Comparison of ENCODE assay signal across 8 mouse cellular contexts in the genomic region with DNA sequence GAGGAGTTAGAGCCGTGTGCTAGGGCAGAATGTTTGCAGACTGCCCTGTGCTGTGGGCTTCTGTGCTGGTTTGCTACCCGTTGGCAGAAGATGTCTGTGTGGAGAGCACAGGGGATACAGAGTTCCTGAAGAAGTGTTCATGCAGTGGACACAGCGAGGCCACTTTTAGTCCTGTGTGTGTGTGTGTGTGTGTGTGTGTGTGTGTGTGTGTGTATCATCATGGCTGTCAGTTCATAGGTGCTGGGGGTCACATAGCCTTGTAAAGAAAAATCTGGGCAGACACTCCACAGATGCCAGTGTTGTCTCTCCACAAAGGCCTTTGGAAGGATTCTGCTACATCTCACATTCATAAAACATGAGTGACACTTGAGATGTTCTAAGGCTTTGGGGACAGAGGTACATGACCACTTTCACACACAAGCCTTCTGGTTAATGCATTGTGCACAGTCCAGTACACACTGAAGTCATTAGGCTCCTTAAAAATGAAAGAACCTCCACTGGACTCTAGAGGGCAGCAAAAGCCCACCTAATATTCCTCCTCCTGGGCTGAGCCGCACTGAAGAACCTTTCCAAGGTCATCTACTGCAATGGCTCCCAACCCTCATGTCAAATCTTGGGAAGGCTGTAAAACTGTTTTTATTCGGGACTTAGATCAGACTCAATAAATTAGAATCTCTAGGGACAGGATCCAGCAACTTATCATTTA. TPM values are rescaled to one million over a fixed set of nuclear protein-coding genes. Genes with fewer than 3 reads are reported as not detected.
DNase-seq lines count a peak whose midpoint lies in the region; ATAC-seq lines count a peak whose summit lies in the region.

No protein-coding gene starts in this region.

- H3K9ac ChIP-seq in heart, embryonic 12.5 days = no peak overlapping the region
- H3K9ac ChIP-seq in kidney, embryonic 14.5 days (ENCODE audit: low read depth, low read length) = no peak overlapping the region

- H3K36me3 ChIP-seq in heart, embryonic 12.5 days = no peaks in the 10 kb centered on the region
- no peaks in the 10 kb centered on the region for H3K36me3 ChIP-seq in kidney, embryonic 14.5 days (ENCODE audit: control insufficient read depth, insufficient read depth, low read length)

- H3K4me2 ChIP-seq in heart, embryonic 12.5 days = no peak overlapping the region
- no peak overlapping the region for H3K4me2 ChIP-seq in kidney, embryonic 14.5 days (replicated peaks; ENCODE audit: low read depth, low read length)

- WGBS in heart, embryonic 12.5 days = 29% methylated on average over 5 of the region's 5 CpGs
- 41% methylated on average over 5 of the region's 5 CpGs for WGBS in kidney, embryonic 14.5 days

- peaks cover 5% of the 10 kb centered on the region; the same call in 1 of the 2 replicates for H3K4me1 ChIP-seq in heart, embryonic 12.5 days (replicated peaks)
- H3K4me1 ChIP-seq in kidney, embryonic 14.5 days (ENCODE audit: control insufficient read depth, insufficient read depth, low read length) = no peaks in the 10 kb centered on the region

- peak; percentile 72 for ATAC-seq in CD4-positive, CD25-positive, alpha-beta regulatory T cell, adult 4 months
- peak; percentile 80 for ATAC-seq in heart, embryonic 12.5 days (ENCODE audit: insufficient number of reproducible peaks, low FRiP score)
- peak; percentile 89 for ATAC-seq in kidney, embryonic 14.5 days (ENCODE audit: low FRiP score, low TSS enrichment)
- ATAC-seq in monocyte, adult 5-6 weeks (replicated peaks; ENCODE audit: insufficient number of reproducible peaks, low FRiP score, low TSS enrichment, poor library complexity, severe bottlenecking) = peak; percentile 78; the same call in 1 of the 2 replicates

- no peaks in the 10 kb centered on the region for H3K9me3 ChIP-seq in heart, embryonic 12.5 days (replicated peaks)
- H3K9me3 ChIP-seq in kidney, embryonic 14.5 days (ENCODE audit: control insufficient read depth, low read length) = no peaks in the 10 kb centered on the region

- H3K27me3 ChIP-seq in heart, embryonic 12.5 days (replicated peaks) = peaks cover 14% of the 10 kb centered on the region; the same call in 1 of the 2 replicates
- H3K27me3 ChIP-seq in kidney, embryonic 14.5 days (ENCODE audit: control insufficient read depth, insufficient read depth, low read length) = no peaks in the 10 kb centered on the region

- DNase-seq in adrenal gland, adult 8-10 months = peak; percentile 28
- DNase-seq in embryo, embryonic 11.5 days (ENCODE audit: low read depth, low spot score) = peak; percentile 51
- peak; percentile 75 for DNase-seq in liver
- DNase-seq in telencephalon, adult 2 months (ENCODE audit: low read depth, low spot score) = peak; percentile 67

- H3K4me3 ChIP-seq in heart, embryonic 12.5 days = no peak overlapping the region
- no peak overlapping the region for H3K4me3 ChIP-seq in kidney, embryonic 14.5 days (ENCODE audit: low read length)

- H3K27ac ChIP-seq in heart, embryonic 12.5 days (ENCODE audit: poor library complexity, severe bottlenecking) = no peak overlapping the region
- H3K27ac ChIP-seq in kidney, embryonic 14.5 days (ENCODE audit: low read depth, low read length) = no peak overlapping the region

RNA-seq across cellular contexts. Expression of a gene that starts 2.7 kb away (rescaled TPM):
- polyA plus RNA-seq in CD4-positive, CD25-positive, alpha-beta regulatory T cell, adult 4 months (2017; shearing (Covaris generic)) = not detected
- total RNA-seq in adrenal gland, adult 8-10 months (2022) = not detected
- polyA plus RNA-seq in heart, embryonic 12.5 days (2016; fragmentation: Nextera tagmentation; extraction: Ambion mirVana) = 0.37 and 0.60 TPM in 2 replicates
- 0.35 TPM in 1 of 2 replicates, not detected in the other for polyA plus RNA-seq in kidney, embryonic 14.5 days (2014; fragmentation: Nextera tagmentation; extraction: Ambion mirVana)
- total RNA-seq in monocyte, adult 5-6 weeks (2017) = not detected in 3 replicates

RNA-seq across cellular contexts. Expression of a gene that starts 20.2 kb away (rescaled TPM):
- not detected for polyA plus RNA-seq in CD4-positive, CD25-positive, alpha-beta regulatory T cell, adult 4 months (2017; shearing (Covaris generic))
- under 1 TPM; 0.14 to 0.52 (median 0.22) TPM for total RNA-seq in adrenal gland, adult 8-10 months (2022)
- 0.11 TPM in 1 of 2 replicates, not detected in the other for polyA plus RNA-seq in heart, embryonic 12.5 days (2016; fragmentation: Nextera tagmentation; extraction: Ambion mirVana)
- polyA plus RNA-seq in kidney, embryonic 14.5 days (2014; fragmentation: Nextera tagmentation; extraction: Ambion mirVana) = 0.14 and 0.16 TPM in 2 replicates
- total RNA-seq in monocyte, adult 5-6 weeks (2017) = not detected in 3 replicates

RNA-seq across cellular contexts. Expression of a gene that starts 23.1 kb away (rescaled TPM):
- polyA plus RNA-seq in CD4-positive, CD25-positive, alpha-beta regulatory T cell, adult 4 months (2017; shearing (Covaris generic)) = not detected
- total RNA-seq in adrenal gland, adult 8-10 months (2022) = not detected
- 0.04 TPM in 1 of 2 replicates, not detected in the other for polyA plus RNA-seq in heart, embryonic 12.5 days (2016; fragmentation: Nextera tagmentation; extraction: Ambion mirVana)
- polyA plus RNA-seq in kidney, embryonic 14.5 days (2014; fragmentation: Nextera tagmentation; extraction: Ambion mirVana) = not detected in 2 replicates
- not detected in 3 replicates for total RNA-seq in monocyte, adult 5-6 weeks (2017)

RNA-seq across cellular contexts. Expression of a gene that starts 39.7 kb away (rescaled TPM):
- under 1 TPM in 1 of 2 experiments, not detected in 1; 0.05 TPM for polyA plus RNA-seq in CD4-positive, CD25-positive, alpha-beta regulatory T cell, adult 4 months (2017; shearing (Covaris generic))
- total RNA-seq in adrenal gland, adult 8-10 months (2022) = 1 to 10 TPM; 3.1 to 4.5 (median 3.8) TPM
- polyA plus RNA-seq in heart, embryonic 12.5 days (2016; fragmentation: Nextera tagmentation; extraction: Ambion mirVana) = 3.4 and 3.9 TPM in 2 replicates
- 0.41 and 1.1 TPM in 2 replicates for polyA plus RNA-seq in kidney, embryonic 14.5 days (2014; fragmentation: Nextera tagmentation; extraction: Ambion mirVana)
- total RNA-seq in monocyte, adult 5-6 weeks (2017) = 0.10 TPM in 1 of 3 replicates, not detected in the others
